Mouse (Mus musculus) forebrain, embryonic 13.5 days (tissue): ENCODE measurements around the gene Acp6. TPM values are rescaled to one million over a fixed set of nuclear protein-coding genes. Genes with fewer than 3 reads are reported as not detected.
"Not testable (repeated sequence)": the region's sequence is repeated elsewhere in the genome, so short reads cannot be mapped to it uniquely, and the experiment has no call there.

Source experiments
- ATAC-seq: fragments of 200-750 bp; cut with Nextera tagmentation; 2 replicates; pipeline ENCODE4 v1.8.0; 2017
- H3K27ac ChIP-seq: fragments of 300-500 bp; sonication (generic); 2 replicates; pipeline ENCODE4 v1.5.1; 2015; ENCODE audit warnings: inconsistent platforms, mild to moderate bottlenecking, moderate library complexity
- H3K27me3 ChIP-seq: fragments of 300-500 bp; sonication (generic); 2 replicates; pipeline ENCODE4 v1.6.1; 2015; ENCODE audit warnings: mild to moderate bottlenecking, inconsistent platforms
- H3K36me3 ChIP-seq: fragments of 300-500 bp; sonication (generic); 2 replicates; pipeline ENCODE4 v1.6.1; 2015; ENCODE audit warnings: mild to moderate bottlenecking, inconsistent platforms; ENCODE audit not compliant: poor library complexity, severe bottlenecking
- H3K4me1 ChIP-seq: fragments of 300-500 bp; sonication (generic); 2 replicates; pipeline ENCODE4 v1.6.1; 2015; ENCODE audit warnings: inconsistent platforms
- H3K4me2 ChIP-seq: fragments of 300-500 bp; sonication (generic); 2 replicates; pipeline ENCODE4 v1.6.1; 2015; ENCODE audit warnings: inconsistent platforms, mild to moderate bottlenecking, moderate library complexity
- H3K4me3 ChIP-seq: fragments of 300-500 bp; sonication (generic); 2 replicates; pipeline ENCODE4 v1.5.1; 2015; ENCODE audit warnings: mild to moderate bottlenecking, inconsistent platforms
- H3K9ac ChIP-seq: fragments of 300-500 bp; sonication (generic); 2 replicates; pipeline ENCODE4 v1.6.1; 2015; ENCODE audit warnings: mild to moderate bottlenecking, inconsistent platforms
- H3K9me3 ChIP-seq: fragments of 300-500 bp; sonication (generic); replicated peaks from 2 replicates; pipeline ENCODE4 v1.6.1; 2016; ENCODE audit warnings: inconsistent platforms
- WGBS: fragments of 180-500 bp; shearing (Covaris S2); methylation state at CpG from one replicate; pipeline ENCODE4 v1.1.7; 2015; 5-methylcytosine and 5-hydroxymethylcytosine counted together
- polyA plus RNA-seq: library from polyadenylated mRNA; unstranded; fragments of >200 nt; fragmentation: Nextera tagmentation; extraction: Ambion mirVana; gene quantifications from 2 replicates; pipeline ENCODE4 v1.2.1, GENCODE M21; 2015

The Acp6 gene
- polyA plus RNA-seq: 21.8 and 26.8 TPM in 2 replicates

DNA sequence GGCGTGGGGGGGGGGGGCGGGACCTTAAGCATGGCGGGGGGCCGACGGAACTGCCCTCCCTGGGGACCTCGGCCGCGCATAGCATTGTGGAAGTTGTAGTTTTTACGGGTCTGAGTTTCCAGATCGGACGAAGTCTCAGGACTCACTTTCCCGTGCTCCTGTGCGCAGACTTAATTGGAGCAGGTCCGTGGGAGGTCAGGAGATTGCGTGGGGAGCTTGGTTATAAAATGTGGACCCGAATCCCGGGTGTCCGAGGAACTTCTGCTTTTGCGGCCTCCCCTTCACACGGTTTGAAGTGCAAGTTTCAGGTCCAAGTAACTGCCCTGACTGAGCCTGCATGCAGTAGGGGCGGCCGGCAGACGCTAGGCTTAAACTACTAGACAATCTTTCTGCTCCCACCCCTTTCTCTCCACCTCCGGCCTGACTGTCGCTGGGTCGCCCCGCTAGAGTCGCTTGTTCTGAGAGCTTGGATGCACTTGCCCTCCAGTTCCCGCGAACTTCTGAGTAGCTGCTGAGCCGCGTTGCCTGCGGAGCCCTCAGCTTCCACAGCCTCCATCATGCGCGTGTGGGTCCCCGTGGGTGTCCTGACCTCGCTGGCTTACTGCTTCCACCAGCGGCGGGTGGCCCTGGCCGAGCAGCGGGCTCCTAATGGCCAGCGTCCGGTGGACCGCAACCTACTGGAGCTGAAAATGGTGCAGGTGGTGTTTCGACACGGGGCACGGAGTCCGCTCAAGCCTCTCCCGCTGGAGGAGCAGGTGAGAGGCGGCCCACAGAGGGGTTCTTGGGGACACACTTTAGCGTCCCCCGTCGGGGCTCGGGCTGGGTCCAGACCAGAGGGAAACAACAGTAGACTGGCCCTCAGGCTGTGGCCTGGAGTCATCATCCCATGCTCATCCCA lies at the start of gene Acp6:
Gene Acp6, plus strand, starts transcription at position 167 of the 898 bp plus-strand sequence.
- under 1% methylated on average over 54 of the region's 54 CpGs for WGBS
- Histone ChIP-seq H3K4me1 (peaks cover 22% of the 10 kb centered on the region), H3K4me2 (peak within 1 kb of the TSS; percentile 90), H3K4me3 (peak within 1 kb of the TSS; percentile 75), H3K9me3 (no peaks in the 10 kb centered on the region), H3K27me3 (no peaks in the 10 kb centered on the region), H3K9ac (peak within 1 kb of the TSS; percentile 78), H3K36me3 (peaks cover 4% of the 10 kb centered on the region; the same call in 1 of the 2 replicates), H3K27ac (peak within 1 kb of the TSS; percentile 69)
- ATAC-seq: peak; percentile 96

GRCm38 (mm10) chr3:97117511-97117910 lies 41.1 kb upstream of the Acp6 start:
- ATAC-seq: no peak
- WGBS: 94% methylated on average over 6 of the region's 6 CpGs
- Histone ChIP-seq H3K9ac (no peak overlapping the region), H3K4me3 (no peak overlapping the region), H3K27ac (no peak overlapping the region), H3K27me3 (no peaks in the 10 kb centered on the region), H3K4me2 (no peak overlapping the region), H3K9me3 (peaks cover 4% of the 10 kb centered on the region; the same call in 1 of the 2 replicates), H3K36me3 (no peaks in the 10 kb centered on the region), H3K4me1 (no peaks in the 10 kb centered on the region)

- H3K4me3 ChIP-seq: no peak overlapping the region
- no peak overlapping the region for H3K9ac ChIP-seq
- ATAC-seq: no peak
- peaks cover 4% of the 10 kb centered on the region; the same call in 1 of the 2 replicates for H3K9me3 ChIP-seq
- no peak overlapping the region for H3K4me2 ChIP-seq
- no peak overlapping the region for H3K27ac ChIP-seq
- H3K4me1 ChIP-seq: no peaks in the 10 kb centered on the region
- no peaks in the 10 kb centered on the region for H3K36me3 ChIP-seq
- 57% methylated on average over 12 of the region's 12 CpGs for WGBS
- no peaks in the 10 kb centered on the region for H3K27me3 ChIP-seq
These were observed 40.3 kb upstream of the Acp6 start for GRCm38 (mm10) chr3:97118313-97118712.

DNA sequence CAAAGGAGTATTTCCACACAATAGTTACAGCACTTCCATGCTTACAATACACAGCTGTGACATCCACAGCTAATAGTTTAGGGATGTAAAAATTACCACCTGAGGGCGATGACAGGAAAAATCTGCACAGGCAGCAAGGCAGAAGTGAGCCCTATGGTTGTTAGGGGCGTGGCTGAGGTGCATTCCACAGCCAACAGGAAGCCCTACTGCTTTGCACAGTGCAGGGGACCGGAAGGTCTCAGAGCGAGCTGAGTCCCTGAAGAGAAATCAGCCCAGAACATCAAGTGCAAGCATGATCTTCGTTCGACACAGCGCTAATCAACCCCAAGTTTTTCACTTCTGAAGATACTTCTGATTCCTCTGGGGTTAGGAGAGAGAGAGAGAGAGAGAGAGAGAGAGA lies 34.4 kb upstream of the Acp6 start:
- H3K4me1 ChIP-seq: no peaks in the 10 kb centered on the region
- H3K4me2 ChIP-seq: no peak overlapping the region
- ATAC-seq: no peak
- 65% methylated on average over 7 of the region's 7 CpGs for WGBS
- no peak overlapping the region for H3K9ac ChIP-seq
- no peak overlapping the region for H3K27ac ChIP-seq
- no peaks in the 10 kb centered on the region for H3K36me3 ChIP-seq
- no peaks in the 10 kb centered on the region for H3K27me3 ChIP-seq
- no peak overlapping the region for H3K4me3 ChIP-seq
- no peaks in the 10 kb centered on the region; the same call in 1 of the 2 replicates for H3K9me3 ChIP-seq

GRCm38 (mm10) chr3:97129410-97129809 lies 29.2 kb upstream of the Acp6 start:
- WGBS: 83% methylated on average over 4 of the region's 4 CpGs
- H3K4me2 ChIP-seq: no peak overlapping the region
- no peaks in the 10 kb centered on the region for H3K4me1 ChIP-seq
- H3K9me3 ChIP-seq: 0 out of 2 replicates have a peak, but pooled peaks cover 2% of the 10 kb centered on the region
- no peak overlapping the region for H3K27ac ChIP-seq
- H3K36me3 ChIP-seq: no peaks in the 10 kb centered on the region
- ATAC-seq: no peak
- H3K4me3 ChIP-seq: no peak overlapping the region
- H3K27me3 ChIP-seq: no peaks in the 10 kb centered on the region
- no peak overlapping the region for H3K9ac ChIP-seq

DNA sequence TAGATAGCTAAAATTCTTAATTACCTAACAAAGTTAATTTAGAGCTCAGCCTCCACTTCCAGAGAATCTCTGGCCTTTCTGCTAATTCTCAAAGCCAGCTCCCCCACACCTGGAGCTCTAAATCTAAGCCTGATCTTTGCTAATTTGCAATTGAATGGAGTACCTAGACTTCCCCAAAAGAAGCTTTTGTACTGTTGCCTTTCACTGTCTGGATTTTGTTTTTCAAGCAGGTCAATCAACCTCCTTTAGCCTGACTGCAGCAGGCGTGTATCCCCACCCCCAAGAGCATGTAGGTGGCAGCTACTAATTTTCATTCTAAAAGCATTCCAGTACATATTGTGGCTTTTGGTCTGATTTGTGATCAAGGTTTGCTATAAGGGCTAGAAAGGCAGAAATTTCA lies 20.9 kb upstream of the Acp6 start:
- H3K4me1 ChIP-seq, ATAC-seq, H3K36me3 ChIP-seq, H3K27me3 ChIP-seq, H3K9ac ChIP-seq, H3K9me3 ChIP-seq, H3K4me3 ChIP-seq, H3K27ac ChIP-seq, H3K4me2 ChIP-seq: not testable (repeated sequence)
- WGBS: 26% methylated on average over 1 of the region's 1 CpGs

GRCm38 (mm10) chr3:97151092-97151491 lies 7.5 kb upstream of the Acp6 start:
- 69% methylated on average over 2 of the region's 2 CpGs for WGBS
- no peaks in the 10 kb centered on the region for H3K36me3 ChIP-seq
- H3K4me2 ChIP-seq: no peak overlapping the region
- no peak overlapping the region for H3K4me3 ChIP-seq
- H3K9ac ChIP-seq: no peak overlapping the region
- H3K27me3 ChIP-seq: no peaks in the 10 kb centered on the region
- H3K4me1 ChIP-seq: no peaks in the 10 kb centered on the region
- no peak for ATAC-seq
- H3K9me3 ChIP-seq: no peaks in the 10 kb centered on the region
- H3K27ac ChIP-seq: no peak overlapping the region

- WGBS: 89% methylated on average over 6 of the region's 6 CpGs
- H3K9me3 ChIP-seq: no peaks in the 10 kb centered on the region
- H3K9ac ChIP-seq: no peak overlapping the region
- H3K4me1 ChIP-seq: peaks cover 22% of the 10 kb centered on the region
- no peak overlapping the region for H3K4me2 ChIP-seq
- H3K27ac ChIP-seq: no peak overlapping the region
- no peak for ATAC-seq
- no peak overlapping the region for H3K4me3 ChIP-seq
- no peaks in the 10 kb centered on the region for H3K27me3 ChIP-seq
- H3K36me3 ChIP-seq: no peaks in the 10 kb centered on the region
These were observed 2.1 kb upstream of the Acp6 start for GRCm38 (mm10) chr3:97156431-97156830.

GRCm38 (mm10) chr3:97157308-97157707 lies 1.3 kb upstream of the Acp6 start:
- Histone ChIP-seq H3K4me2 (no peak overlapping the region), H3K9me3 (no peaks in the 10 kb centered on the region), H3K27me3 (no peaks in the 10 kb centered on the region), H3K9ac (no peak overlapping the region), H3K4me1 (peaks cover 22% of the 10 kb centered on the region), H3K27ac (no peak overlapping the region), H3K36me3 (no peaks in the 10 kb centered on the region), H3K4me3 (no peak overlapping the region)
- WGBS: 84% methylated on average over 1 of the region's 1 CpGs
- no peak for ATAC-seq

GRCm38 (mm10) chr3:97157958-97158599 lies 498 bp upstream of the Acp6 start:
- Histone ChIP-seq H3K9ac (peak overlapping the region; percentile 78), H3K4me3 (peak overlapping the region; percentile 75), H3K36me3 (no peaks in the 10 kb centered on the region), H3K4me2 (peak overlapping the region; percentile 90), H3K4me1 (peaks cover 22% of the 10 kb centered on the region), H3K27ac (peak overlapping the region; percentile 69), H3K27me3 (no peaks in the 10 kb centered on the region), H3K9me3 (no peaks in the 10 kb centered on the region)
- peak; percentile 72 for ATAC-seq
- under 1% methylated on average over 17 of the region's 17 CpGs for WGBS

DNA sequence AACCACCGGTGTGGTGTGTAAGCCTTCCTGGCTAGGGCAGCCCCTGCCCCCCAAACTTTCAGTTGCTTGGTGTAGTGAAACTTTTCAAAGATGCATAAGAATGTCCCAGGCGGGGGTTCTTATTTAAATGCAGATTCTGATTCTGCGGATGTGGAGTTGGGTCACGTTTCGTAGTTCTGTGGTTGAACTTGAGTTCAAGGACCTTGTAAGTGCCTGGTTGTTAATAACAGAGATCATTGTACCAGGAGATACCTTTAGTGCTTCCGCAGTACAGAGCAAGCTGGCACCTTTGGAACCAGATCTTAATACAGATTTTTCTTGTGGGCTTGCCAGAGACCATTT lies 903 bp downstream of the Acp6 start:
- Histone ChIP-seq H3K4me2 (peak overlapping the region; percentile 90), H3K27me3 (no peaks in the 10 kb centered on the region), H3K36me3 (peaks cover 4% of the 10 kb centered on the region; the same call in 1 of the 2 replicates), H3K4me3 (peak overlapping the region; percentile 75), H3K4me1 (peaks cover 22% of the 10 kb centered on the region), H3K27ac (peak overlapping the region; percentile 69; the same call in 1 of the 2 replicates), H3K9me3 (no peaks in the 10 kb centered on the region), H3K9ac (peak overlapping the region; percentile 78)
- 4% methylated on average over 6 of the region's 6 CpGs for WGBS
- ATAC-seq: no peak

DNA sequence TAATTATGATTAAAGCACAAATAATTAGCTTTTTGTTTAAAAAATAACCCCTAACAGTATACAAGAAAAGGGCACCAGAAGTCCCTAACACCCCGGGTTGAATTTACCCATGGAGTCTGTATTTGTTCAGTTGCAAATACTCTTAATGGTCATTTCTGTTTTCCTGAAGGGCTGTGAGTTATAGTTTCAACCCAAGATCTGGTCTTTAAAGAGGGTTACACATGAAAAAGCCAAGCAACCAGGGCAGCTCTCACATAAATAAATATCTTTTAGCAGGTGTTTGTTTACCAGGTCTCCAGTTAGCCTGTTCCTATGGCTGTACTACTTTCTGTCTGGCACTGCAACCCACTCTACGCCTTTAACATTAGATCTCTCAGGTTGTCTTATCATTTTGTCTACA lies 1.4 kb downstream of the Acp6 start:
- Histone ChIP-seq H3K27ac (no peak overlapping the region), H3K9ac (no peak overlapping the region), H3K36me3 (peaks cover 4% of the 10 kb centered on the region; the same call in 1 of the 2 replicates), H3K4me3 (peak overlapping the region; percentile 75; the same call in 1 of the 2 replicates), H3K9me3 (no peaks in the 10 kb centered on the region), H3K27me3 (no peaks in the 10 kb centered on the region), H3K4me2 (peak overlapping the region; percentile 90), H3K4me1 (peaks cover 22% of the 10 kb centered on the region)
- no peak for ATAC-seq
- WGBS: 78% methylated on average over 2 of the region's 2 CpGs
